Mouse (Mus musculus): ENCODE measurements around the gene Cntnap5c.

Cntnap5c gene

GRCm38 (mm10) chr17:58004491-58004890, 235.1 kb downstream of the Cntnap5c start:
- DNase-seq = no peak

DNA sequence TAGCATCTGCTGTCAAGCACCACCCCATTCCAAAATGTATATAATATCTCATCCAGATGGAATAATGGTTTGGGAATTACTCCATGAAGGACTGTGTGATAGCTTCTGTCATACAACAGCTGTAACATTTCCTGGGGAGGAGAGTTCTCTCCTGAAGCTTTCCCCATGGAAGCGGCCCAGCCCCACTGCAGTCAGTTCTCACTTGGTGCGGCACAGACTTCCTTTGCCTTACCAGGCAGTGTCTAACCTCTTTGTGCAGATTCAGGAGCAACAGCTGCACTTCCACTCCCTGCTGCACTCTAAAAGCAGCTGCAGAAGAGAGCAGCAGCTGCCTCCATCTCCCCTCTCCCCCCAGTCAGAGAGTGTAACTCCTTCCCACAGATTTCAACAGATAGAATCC, 271.8 kb downstream of the Cntnap5c start:
- DNase-seq = no peak

- DNase-seq = no peak
These were observed 275.8 kb downstream of the Cntnap5c start for GRCm38 (mm10) chr17:58045149-58045548.

- DNase-seq = no peak
These were observed 300.5 kb downstream of the Cntnap5c start for GRCm38 (mm10) chr17:58069912-58070311.

DNA sequence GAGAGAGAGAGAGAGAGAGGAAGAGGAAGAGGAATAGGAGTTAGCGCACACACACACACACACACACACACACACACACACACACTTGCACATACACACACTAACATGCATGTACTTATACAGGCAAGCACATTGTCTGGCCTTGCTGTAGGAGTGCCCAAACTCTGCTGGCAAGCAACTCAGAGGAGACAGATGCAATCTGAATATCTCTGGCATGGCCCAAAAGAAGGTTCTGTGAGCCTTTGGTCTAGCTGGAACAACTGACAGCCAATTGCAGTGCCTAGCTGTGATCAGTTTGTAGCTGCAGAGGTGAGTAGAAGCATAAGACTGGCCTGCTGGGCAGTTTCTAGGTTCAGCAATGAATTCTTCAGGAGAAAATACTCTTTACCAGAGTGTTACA, 313.3 kb downstream of the Cntnap5c start:
- DNase-seq = no peak

- no peak for DNase-seq
These were observed 335.1 kb downstream of the Cntnap5c start for GRCm38 (mm10) chr17:58104505-58104904.

GRCm38 (mm10) chr17:58107901-58108300, 338.5 kb downstream of the Cntnap5c start:
- DNase-seq = no peak

GRCm38 (mm10) chr17:58108335-58108734, 339.0 kb downstream of the Cntnap5c start:
- no peak for DNase-seq

DNA sequence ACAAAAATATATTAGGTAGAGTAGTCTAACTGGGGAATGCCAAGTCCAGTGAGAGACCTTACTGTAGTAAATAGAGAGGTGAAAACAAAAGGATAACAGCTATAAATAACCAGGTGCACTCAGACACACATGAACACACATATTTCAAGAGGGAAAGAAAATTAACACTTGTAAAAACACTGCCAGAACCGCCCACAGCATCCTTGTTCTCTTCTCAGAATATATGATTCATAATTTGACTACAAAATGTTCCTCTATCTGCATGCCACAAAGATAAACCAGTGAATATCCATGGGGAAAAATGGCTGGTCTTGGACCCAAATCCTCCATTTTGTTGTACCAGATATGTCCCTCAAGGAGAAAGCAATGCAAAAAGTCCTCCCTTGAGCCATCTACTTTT, 417.8 kb downstream of the Cntnap5c start:
- DNase-seq = no peak

DNA sequence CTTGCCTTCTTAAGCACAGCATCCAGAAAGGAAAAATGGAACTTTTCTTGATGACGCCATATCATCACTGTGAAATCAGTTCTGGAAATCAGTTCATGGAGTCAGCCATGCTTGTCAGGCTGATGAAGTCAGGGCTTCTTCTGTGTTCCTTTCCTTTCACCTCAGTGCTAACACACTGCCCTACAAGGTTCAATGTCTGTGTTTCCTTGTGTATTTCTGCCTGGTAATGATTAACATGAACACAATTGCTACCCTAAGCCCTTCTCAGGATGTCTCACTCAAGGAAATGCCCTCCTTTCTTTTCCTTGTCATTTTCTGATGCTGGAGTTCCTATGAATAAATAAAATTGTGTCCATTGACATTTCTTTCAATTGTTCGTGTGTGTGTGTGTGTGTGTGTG, 431.8 kb downstream of the Cntnap5c start:
- no peak for DNase-seq

DNA sequence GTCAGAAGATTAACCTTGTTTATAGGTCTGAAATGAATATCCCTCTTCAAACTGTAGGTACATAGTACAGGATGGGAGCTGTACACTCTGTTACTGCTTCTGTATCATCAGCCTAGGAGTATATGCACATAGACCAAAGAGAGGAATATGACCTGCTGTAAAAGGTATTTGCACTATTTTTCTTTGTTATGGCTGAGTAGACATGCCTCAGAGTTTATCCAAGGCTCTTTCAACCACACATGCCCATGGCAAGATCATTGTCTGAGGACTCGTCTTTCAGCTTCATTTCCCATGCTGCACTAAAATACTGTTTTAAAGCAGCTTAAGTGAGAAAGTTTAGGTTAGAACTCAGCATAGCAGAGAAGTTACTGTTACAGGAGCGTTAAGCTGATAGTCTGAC, 498.7 kb downstream of the Cntnap5c start:
- no peak for DNase-seq

- no peak for DNase-seq
These were observed 581.9 kb downstream of the Cntnap5c start for GRCm38 (mm10) chr17:58351310-58351709.

DNA sequence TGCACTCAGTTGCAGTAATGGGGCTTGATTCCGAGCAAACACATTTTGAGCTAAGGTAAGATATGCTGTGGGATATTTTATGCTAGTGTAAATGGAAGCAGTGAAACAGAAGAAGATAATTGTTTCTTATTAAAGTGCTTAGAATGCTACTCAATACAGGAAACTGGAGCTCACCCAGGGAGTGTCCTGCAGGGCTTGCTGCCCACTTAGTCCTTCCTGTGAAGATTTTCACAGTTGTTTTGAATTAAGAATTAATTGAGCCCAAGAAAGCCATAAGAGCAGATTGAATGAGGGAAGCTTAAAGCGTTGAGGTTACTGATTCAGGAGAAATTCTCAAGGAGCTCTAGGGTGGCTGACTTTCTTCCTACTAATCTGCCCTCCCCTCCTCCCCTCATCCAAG, 586.9 kb downstream of the Cntnap5c start:
- no peak for DNase-seq

DNA sequence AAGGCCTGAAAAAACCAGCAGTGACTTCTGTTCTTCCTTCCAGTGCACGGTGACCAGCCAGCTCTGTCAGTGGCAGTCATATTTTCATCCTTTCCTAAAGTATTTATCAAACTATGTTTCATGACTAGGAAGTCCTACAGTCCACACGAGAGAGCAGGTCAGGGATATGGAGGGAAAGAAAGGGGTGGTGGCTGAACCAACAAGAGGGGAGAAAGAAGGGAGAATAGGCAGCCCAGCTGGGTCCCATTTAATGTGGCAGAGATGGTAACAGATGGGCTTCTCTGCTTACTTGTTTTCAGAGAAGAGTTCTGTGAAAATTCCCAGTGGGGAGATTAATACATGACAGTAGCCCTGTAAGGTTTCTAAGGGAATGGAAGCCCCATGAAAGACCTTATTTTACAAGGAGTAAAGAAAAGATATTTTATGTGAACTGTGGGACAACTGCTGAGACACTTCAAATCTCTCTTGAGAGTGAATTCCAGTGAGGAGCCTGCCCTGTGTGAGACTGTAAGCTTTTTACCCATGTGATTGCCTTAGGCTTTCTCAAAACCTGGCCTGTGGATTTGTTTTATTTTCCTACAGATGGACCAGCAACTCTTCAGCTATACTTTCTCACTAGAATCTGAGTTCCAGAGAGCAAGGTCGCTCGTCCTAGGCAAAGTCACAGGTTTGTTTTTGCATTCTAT, 594.4 kb downstream of the Cntnap5c start:
- no peak for DNase-seq

DNA sequence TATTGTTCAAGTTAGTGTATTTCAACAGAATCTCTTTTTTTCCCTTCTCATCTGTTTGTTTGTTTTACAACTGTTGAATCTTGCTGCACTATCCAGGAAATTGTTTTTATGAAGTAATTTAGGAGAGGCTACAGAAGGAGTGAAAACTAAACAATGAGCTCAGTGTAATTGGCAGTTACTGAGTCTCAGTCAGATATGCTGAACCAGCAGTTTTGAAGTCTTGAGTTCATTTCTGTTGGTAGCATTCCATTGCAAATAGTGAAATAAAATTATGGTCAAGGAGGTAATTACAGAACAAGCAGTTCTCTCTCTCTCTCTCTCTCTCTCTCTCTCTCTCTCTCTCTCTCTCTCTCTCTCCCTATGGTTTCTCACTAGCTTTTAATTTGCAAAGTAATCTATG, 600.7 kb downstream of the Cntnap5c start:
- no peak for DNase-seq

DNA sequence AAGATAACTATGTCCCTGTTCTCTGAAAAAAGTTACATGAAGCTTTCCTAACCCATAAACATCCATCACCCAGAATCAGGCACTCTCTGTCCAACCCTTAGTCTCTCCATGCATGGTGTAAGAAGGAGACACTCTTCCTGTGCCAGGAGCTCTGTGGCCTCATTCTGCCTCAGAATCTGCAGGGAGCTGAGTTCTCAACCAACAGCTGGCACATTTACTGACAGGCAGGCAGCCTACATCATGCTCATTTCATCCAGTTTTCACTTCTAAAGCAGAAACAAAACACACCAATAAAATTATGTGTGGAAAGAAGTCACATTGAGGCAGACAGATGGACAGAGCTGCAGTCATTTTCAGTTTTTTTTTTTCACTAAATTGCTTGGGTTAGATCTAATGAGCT, 638.4 kb downstream of the Cntnap5c start:
- DNase-seq = no peak

GRCm38 (mm10) chr17:58408756-58409155, 639.4 kb downstream of the Cntnap5c start:
- no peak for DNase-seq

- no peak for DNase-seq
These were observed 668.1 kb downstream of the Cntnap5c start for GRCm38 (mm10) chr17:58437443-58437842.
